Mouse (Mus musculus) limb, embryonic 11.5 days (tissue): ENCODE results near the gene Csrnp3. TPM values are rescaled to one million over a fixed set of nuclear protein-coding genes. Genes with fewer than 3 reads are reported as not detected.

ENCODE experiments used
- ATAC-seq: fragments of 200-750 bp; cut with Nextera tagmentation; 2 replicates; pipeline ENCODE4 v1.8.0; 2017; ENCODE audit warnings: low read depth; ENCODE audit not compliant: insufficient number of reproducible peaks, low FRiP score, low TSS enrichment
- DNase-seq: peaks from one replicate; pipeline ENCODE4 v3.0.0-alpha.2; 2015; ENCODE audit warnings: low spot score
- H3K27ac ChIP-seq: fragments of 300-500 bp; sonication (generic); replicated peaks from 2 replicates; pipeline ENCODE4 v1.5.1; 2014; ENCODE audit warnings: low read depth, mild to moderate bottlenecking, low read length
- H3K27me3 ChIP-seq: fragments of 300-500 bp; sonication (generic); 2 replicates; pipeline ENCODE4 v1.6.1; 2014; ENCODE audit warnings: mild to moderate bottlenecking, low read length, mixed read lengths; ENCODE audit not compliant: control insufficient read depth, insufficient read depth
- H3K36me3 ChIP-seq: fragments of 300-500 bp; sonication (generic); 2 replicates; pipeline ENCODE4 v1.6.1; 2014; ENCODE audit warnings: mild to moderate bottlenecking, low read length, moderate library complexity, mixed read lengths; ENCODE audit not compliant: control insufficient read depth, insufficient read depth
- H3K4me1 ChIP-seq: fragments of 300-500 bp; sonication (generic); 2 replicates; pipeline ENCODE4 v1.6.1; 2014; ENCODE audit warnings: low read length, mixed read lengths; ENCODE audit not compliant: control insufficient read depth, insufficient read depth
- H3K4me2 ChIP-seq: fragments of 300-500 bp; sonication (generic); 2 replicates; pipeline ENCODE4 v1.6.1; 2014; ENCODE audit warnings: low read depth, mild to moderate bottlenecking, moderate library complexity; ENCODE audit not compliant: severe bottlenecking
- H3K4me3 ChIP-seq: fragments of 300-500 bp; sonication (generic); 2 replicates; pipeline ENCODE4 v1.5.1; 2014; ENCODE audit warnings: low read depth, low read length
- H3K9ac ChIP-seq: fragments of 300-500 bp; sonication (generic); 2 replicates; pipeline ENCODE4 v1.6.1; 2014; ENCODE audit warnings: mild to moderate bottlenecking, low read length
- H3K9me3 ChIP-seq: fragments of 300-500 bp; sonication (generic); 2 replicates; pipeline ENCODE4 v1.6.1; 2016; ENCODE audit warnings: low read length; ENCODE audit not compliant: control insufficient read depth
- WGBS: fragments of 180-500 bp; shearing (Covaris S2); extraction: QIAGEN DNeasy Blood & Tissue Kit; methylation state at CpG from one replicate; pipeline ENCODE4 v1.1.7; 2014; 5-methylcytosine and 5-hydroxymethylcytosine counted together
- polyA plus RNA-seq: library from polyadenylated mRNA; unstranded; fragments of >200 nt; fragmentation: Nextera tagmentation; extraction: Ambion mirVana; gene quantifications from 2 replicates; pipeline ENCODE4 v1.2.1, GENCODE M21; 2014

Csrnp3 gene
- polyA plus RNA-seq, 1 experiment from 2014 or later: 10.8 TPM

- H3K4me2 ChIP-seq: no peak overlapping the region
- H3K4me3 ChIP-seq: no peak overlapping the region
- no peak overlapping the region for H3K9ac ChIP-seq
- H3K27ac ChIP-seq: 0 out of 2 replicates have a peak overlapping the region, but pooled peaks have one; percentile 31
- no peaks in the 10 kb centered on the region for H3K36me3 ChIP-seq
- ATAC-seq: no peak
- peaks cover 29% of the 10 kb centered on the region for H3K4me1 ChIP-seq
- DNase-seq: peak; percentile 46
- no peaks in the 10 kb centered on the region for H3K27me3 ChIP-seq
- H3K9me3 ChIP-seq: no peaks in the 10 kb centered on the region
- WGBS: 46% methylated on average over 17 of the region's 17 CpGs
Measured at GRCm38 (mm10) chr2:65979338-65980053, 133.9 kb downstream of the Csrnp3 start.

GRCm38 (mm10) chr2:65981470-65981869 lies 135.9 kb downstream of the Csrnp3 start:
- no peaks in the 10 kb centered on the region for H3K36me3 ChIP-seq
- 69% methylated on average over 6 of the region's 6 CpGs for WGBS
- no peaks in the 10 kb centered on the region for H3K27me3 ChIP-seq
- peak overlapping the region; percentile 71 for H3K27ac ChIP-seq
- H3K4me2 ChIP-seq: no peak overlapping the region
- H3K9me3 ChIP-seq: no peaks in the 10 kb centered on the region
- no peak for DNase-seq
- peaks cover 29% of the 10 kb centered on the region for H3K4me1 ChIP-seq
- ATAC-seq: no peak; the same call in 1 of the 2 replicates
- H3K4me3 ChIP-seq: no peak overlapping the region
- H3K9ac ChIP-seq: no peak overlapping the region

GRCm38 (mm10) chr2:65981965-65982364 lies 136.4 kb downstream of the Csrnp3 start:
- Histone ChIP-seq H3K36me3 (no peaks in the 10 kb centered on the region), H3K4me1 (peaks cover 30% of the 10 kb centered on the region), H3K27me3 (no peaks in the 10 kb centered on the region), H3K9ac (no peak overlapping the region), H3K4me3 (no peak overlapping the region), H3K9me3 (no peaks in the 10 kb centered on the region), H3K27ac (peak overlapping the region; percentile 71), H3K4me2 (no peak overlapping the region)
- DNase-seq: peak; percentile 61
- 11% methylated on average over 4 of the region's 4 CpGs for WGBS
- peak; percentile 88 for ATAC-seq

DNA sequence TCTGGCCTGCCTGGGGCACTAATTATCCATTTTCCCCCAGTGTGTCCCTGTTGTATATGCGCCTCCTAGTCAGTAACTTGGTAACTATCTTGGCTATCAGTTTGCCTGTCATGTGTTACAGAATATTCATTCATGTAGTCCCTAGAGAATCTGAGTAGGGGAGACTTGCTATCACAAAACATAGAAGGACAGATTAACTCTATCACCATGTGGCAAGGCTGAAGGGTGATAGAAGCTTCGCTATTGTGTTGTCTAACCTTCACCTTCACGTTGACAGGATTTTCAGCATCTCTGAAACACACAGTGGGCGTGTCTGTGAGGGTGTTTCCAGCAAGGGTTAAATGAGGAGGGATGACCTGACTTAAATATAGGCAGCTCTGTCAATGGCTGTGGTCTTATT lies 140.1 kb downstream of the Csrnp3 start:
- Histone ChIP-seq H3K4me3 (no peak overlapping the region), H3K27ac (no peak overlapping the region), H3K4me2 (no peak overlapping the region), H3K9ac (no peak overlapping the region), H3K9me3 (no peaks in the 10 kb centered on the region), H3K4me1 (peaks cover 29% of the 10 kb centered on the region), H3K27me3 (no peaks in the 10 kb centered on the region), H3K36me3 (no peaks in the 10 kb centered on the region)
- ATAC-seq: no peak
- no peak for DNase-seq
- WGBS: 85% methylated on average over 4 of the region's 4 CpGs

DNA sequence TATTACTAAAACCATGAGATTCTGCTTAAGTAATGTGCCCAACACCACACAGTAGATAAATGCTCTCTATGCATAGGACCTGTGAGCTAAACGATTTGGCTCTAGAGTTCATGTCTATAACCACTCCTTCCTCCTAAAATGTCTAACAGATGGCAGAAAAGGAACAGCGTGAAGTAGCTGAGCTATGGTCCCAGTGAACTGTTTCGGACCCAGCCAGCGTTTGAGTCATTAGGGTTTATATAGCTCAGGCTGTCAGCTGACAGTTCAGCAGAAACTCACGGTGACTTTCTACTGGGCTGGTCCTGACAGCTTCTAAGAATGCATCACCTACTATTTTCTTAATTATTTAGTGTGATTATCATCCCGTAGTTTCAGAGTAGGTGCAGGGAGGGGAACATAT lies 141.5 kb downstream of the Csrnp3 start:
- H3K4me3 ChIP-seq: no peak overlapping the region
- H3K4me1 ChIP-seq: peaks cover 24% of the 10 kb centered on the region
- 0 out of 2 replicates have a peak overlapping the region, but pooled peaks have one; percentile 47 for H3K27ac ChIP-seq
- H3K27me3 ChIP-seq: no peaks in the 10 kb centered on the region
- H3K4me2 ChIP-seq: no peak overlapping the region
- ATAC-seq (no peak; the same call in 1 of the 2 replicates), DNase-seq (peak; percentile 49)
- 10% methylated on average over 6 of the region's 6 CpGs for WGBS
- no peaks in the 10 kb centered on the region for H3K36me3 ChIP-seq
- H3K9me3 ChIP-seq: no peaks in the 10 kb centered on the region
- no peak overlapping the region for H3K9ac ChIP-seq

- Histone ChIP-seq H3K27me3 (no peaks in the 10 kb centered on the region), H3K4me2 (no peak overlapping the region), H3K9ac (no peak overlapping the region), H3K4me3 (no peak overlapping the region), H3K4me1 (peaks cover 27% of the 10 kb centered on the region), H3K36me3 (no peaks in the 10 kb centered on the region), H3K9me3 (no peaks in the 10 kb centered on the region), H3K27ac (0 out of 2 replicates have a peak overlapping the region, but pooled peaks have one; percentile 47)
- no peak for DNase-seq
- WGBS: 62% methylated on average over 3 of the region's 3 CpGs
- ATAC-seq: no peak
Measured at GRCm38 (mm10) chr2:65987588-65987987, 142.0 kb downstream of the Csrnp3 start.

DNA sequence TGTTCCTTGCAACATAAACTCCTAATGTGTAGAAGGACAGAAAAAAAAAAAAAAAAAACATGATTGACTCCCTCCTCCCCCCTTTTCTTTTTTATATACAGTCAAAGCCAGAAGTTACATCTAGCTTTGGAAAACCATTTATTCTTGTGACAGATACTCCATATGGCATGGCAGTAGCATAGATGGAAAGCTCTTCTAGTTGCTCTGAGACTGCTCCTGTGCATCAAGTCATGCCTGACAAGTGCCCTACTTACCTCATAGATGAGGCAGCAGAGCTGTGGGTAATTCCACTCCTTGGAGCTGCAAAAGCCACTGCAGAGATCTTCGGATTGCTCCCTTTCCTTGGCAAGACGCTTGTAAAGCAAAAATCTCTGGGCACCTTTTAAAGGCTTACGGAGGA lies 143.2 kb downstream of the Csrnp3 start:
- Histone ChIP-seq H3K27ac (peak overlapping the region; percentile 75), H3K36me3 (no peaks in the 10 kb centered on the region), H3K9ac (no peak overlapping the region), H3K9me3 (no peaks in the 10 kb centered on the region), H3K4me2 (no peak overlapping the region), H3K27me3 (no peaks in the 10 kb centered on the region), H3K4me3 (no peak overlapping the region), H3K4me1 (peaks cover 29% of the 10 kb centered on the region)
- ATAC-seq (no peak), DNase-seq (no peak)
- 36% methylated on average over 3 of the region's 3 CpGs for WGBS

DNA sequence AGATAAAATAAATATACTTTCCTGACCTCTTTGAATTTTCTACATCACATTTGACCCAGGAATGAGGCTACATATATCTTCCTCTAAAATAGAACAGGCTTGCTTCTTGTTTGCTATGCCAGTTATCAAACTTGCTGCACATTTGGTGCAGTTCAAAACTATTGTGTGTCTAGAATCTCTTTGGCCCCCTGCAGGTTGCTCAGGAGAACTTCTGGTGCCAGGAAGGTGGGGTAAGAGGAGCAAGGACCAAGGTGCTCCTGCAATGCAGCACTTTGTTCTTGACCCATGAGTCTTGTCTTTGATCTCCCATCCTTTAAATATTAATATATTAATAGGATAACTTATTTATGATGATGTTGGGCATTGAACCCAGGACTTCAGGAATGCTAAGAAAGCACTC lies 144.5 kb downstream of the Csrnp3 start:
- Histone ChIP-seq H3K9me3 (no peaks in the 10 kb centered on the region), H3K9ac (no peak overlapping the region), H3K4me2 (no peak overlapping the region), H3K27ac (no peak overlapping the region), H3K27me3 (no peaks in the 10 kb centered on the region), H3K4me1 (peaks cover 33% of the 10 kb centered on the region), H3K36me3 (no peaks in the 10 kb centered on the region), H3K4me3 (no peak overlapping the region)
- DNase-seq (no peak), ATAC-seq (no peak)

GRCm38 (mm10) chr2:65990754-65991153 lies 145.2 kb downstream of the Csrnp3 start:
- peaks cover 32% of the 10 kb centered on the region for H3K4me1 ChIP-seq
- no peak overlapping the region for H3K27ac ChIP-seq
- H3K4me3 ChIP-seq: no peak overlapping the region
- H3K9me3 ChIP-seq: no peaks in the 10 kb centered on the region
- 68% methylated on average over 4 of the region's 4 CpGs for WGBS
- H3K9ac ChIP-seq: no peak overlapping the region
- no peaks in the 10 kb centered on the region for H3K27me3 ChIP-seq
- H3K36me3 ChIP-seq: no peaks in the 10 kb centered on the region
- no peak for ATAC-seq
- H3K4me2 ChIP-seq: no peak overlapping the region
- no peak for DNase-seq
